Mouse (Mus musculus): Measurements from ENCODE around the gene Hist1h4n. TPM values are rescaled to one million over a fixed set of nuclear protein-coding genes. Genes with fewer than 3 reads are reported as not detected.
"Not testable (repeated sequence)": the region's sequence is repeated elsewhere in the genome, so short reads cannot be mapped to it uniquely, and the experiment has no call there.

The Hist1h4n gene
- polyA plus RNA-seq (2016; fragmentation: Nextera tagmentation; extraction: Ambion mirVana), result 11.5 and 17.5 TPM in 2 replicates

- H3K36me3 ChIP-seq; H3K27ac ChIP-seq (replicated peaks); H3K9me3 ChIP-seq; H3K27me3 ChIP-seq; H3K9ac ChIP-seq (replicated peaks); H3K4me1 ChIP-seq: not testable (repeated sequence)
- under 1% methylated on average over 28 of the region's 58 CpGs for WGBS
- Histone ChIP-seq H3K4me3 (peak within 1 kb of the TSS; percentile 21; the same call in 1 of the 2 replicates), H3K4me2 (replicated peaks) (peak within 1 kb of the TSS; percentile 42)
- ATAC-seq (ENCODE audit: low FRiP score, low read depth), result peak; percentile 84
These were observed at the start of gene Hist1h4n for GRCm38 (mm10) chr13:21831418-21832394. TSS of gene Hist1h4n (minus strand) at chr13:21832196.

GRCm38 (mm10) chr13:21880735-21881134 is 48.7 kb upstream of the Hist1h4n start:
- Histone ChIP-seq H3K4me3 (no peak overlapping the region), H3K4me2 (replicated peaks) (no peak overlapping the region), H3K27me3 (no peaks in the 10 kb centered on the region), H3K36me3 (no peaks in the 10 kb centered on the region), H3K27ac (replicated peaks) (no peak overlapping the region), H3K9me3 (no peaks in the 10 kb centered on the region), H3K4me1 (no peaks in the 10 kb centered on the region), H3K9ac (replicated peaks) (no peak overlapping the region)
- WGBS, result 87% methylated on average over 6 of the region's 6 CpGs
- ATAC-seq (ENCODE audit: low FRiP score, low read depth), result no peak

GRCm38 (mm10) chr13:21865503-21865902 is 33.5 kb upstream of the Hist1h4n start:
- not testable (repeated sequence) for H3K4me1 ChIP-seq; H3K9ac ChIP-seq (replicated peaks); H3K4me3 ChIP-seq; H3K27me3 ChIP-seq; ATAC-seq (ENCODE audit: low FRiP score, low read depth); H3K4me2 ChIP-seq (replicated peaks); H3K36me3 ChIP-seq; H3K9me3 ChIP-seq; H3K27ac ChIP-seq (replicated peaks)
- WGBS, result 79% methylated on average over 3 of the region's 3 CpGs

GRCm38 (mm10) chr13:21861608-21862007 is 29.6 kb upstream of the Hist1h4n start:
- Histone ChIP-seq H3K4me1 (peaks cover 2% of the 10 kb centered on the region; the same call in 1 of the 2 replicates), H3K27me3 (no peaks in the 10 kb centered on the region), H3K36me3 (no peaks in the 10 kb centered on the region), H3K4me2 (replicated peaks) (no peak overlapping the region), H3K4me3 (no peak overlapping the region), H3K27ac (replicated peaks) (no peak overlapping the region), H3K9me3 (no peaks in the 10 kb centered on the region), H3K9ac (replicated peaks) (no peak overlapping the region)
- ATAC-seq (ENCODE audit: low FRiP score, low read depth), result peak; percentile 52; the same call in 1 of the 2 replicates
- WGBS, result 13% methylated on average over 5 of the region's 5 CpGs

GRCm38 (mm10) chr13:21855698-21856162 is 23.7 kb upstream of the Hist1h4n start:
- Histone ChIP-seq H3K9ac (replicated peaks) (peak overlapping the region; percentile 41; the same call in 1 of the 2 replicates), H3K9me3 (no peaks in the 10 kb centered on the region), H3K27me3 (no peaks in the 10 kb centered on the region; the same call in 1 of the 2 replicates), H3K36me3 (no peaks in the 10 kb centered on the region), H3K4me2 (replicated peaks) (peak overlapping the region; percentile 44), H3K27ac (replicated peaks) (no peak overlapping the region), H3K4me1 (no peaks in the 10 kb centered on the region), H3K4me3 (peak overlapping the region; percentile 43)
- no peak for ATAC-seq (ENCODE audit: low FRiP score, low read depth)
- WGBS, result under 1% methylated on average over 15 of the region's 15 CpGs

- Histone ChIP-seq H3K9me3 (no peaks in the 10 kb centered on the region), H3K27ac (replicated peaks) (no peak overlapping the region), H3K9ac (replicated peaks) (0 out of 2 replicates have a peak overlapping the region, but pooled peaks have one; percentile 41), H3K4me1 (no peaks in the 10 kb centered on the region), H3K27me3 (no peaks in the 10 kb centered on the region; the same call in 1 of the 2 replicates), H3K4me3 (peak overlapping the region; percentile 43), H3K4me2 (replicated peaks) (peak overlapping the region; percentile 44), H3K36me3 (no peaks in the 10 kb centered on the region)
- ATAC-seq (ENCODE audit: low FRiP score, low read depth), result peak; percentile 38; the same call in 1 of the 2 replicates
- WGBS, result under 1% methylated on average over 11 of the region's 11 CpGs
These were observed 23.1 kb upstream of the Hist1h4n start for GRCm38 (mm10) chr13:21855146-21855545.

GRCm38 (mm10) chr13:21852215-21852945 is 20.4 kb upstream of the Hist1h4n start:
- Histone ChIP-seq H3K27ac (replicated peaks) (no peak overlapping the region), H3K27me3 (no peaks in the 10 kb centered on the region; the same call in 1 of the 2 replicates), H3K4me2 (replicated peaks) (no peak overlapping the region), H3K36me3 (no peaks in the 10 kb centered on the region), H3K4me1 (no peaks in the 10 kb centered on the region), H3K9me3 (no peaks in the 10 kb centered on the region), H3K4me3 (no peak overlapping the region), H3K9ac (replicated peaks) (no peak overlapping the region)
- WGBS, result 76% methylated on average over 3 of the region's 3 CpGs
- ATAC-seq (ENCODE audit: low FRiP score, low read depth), result no peak

- 19% methylated on average over 1 of the region's 1 CpGs for whole genome bisulfite sequencing
- H3K4me1 ChIP-seq; H3K4me3 ChIP-seq; H3K27me3 ChIP-seq; H3K27ac ChIP-seq (replicated peaks); H3K9ac ChIP-seq (replicated peaks); H3K4me2 ChIP-seq (replicated peaks); H3K36me3 ChIP-seq; H3K9me3 ChIP-seq; ATAC-seq (ENCODE audit: low FRiP score, low read depth): not testable (repeated sequence)
These were observed 18.7 kb upstream of the Hist1h4n start for GRCm38 (mm10) chr13:21850696-21851095.

- Histone ChIP-seq H3K27ac (replicated peaks) (no peak overlapping the region), H3K4me3 (no peak overlapping the region), H3K9me3 (no peaks in the 10 kb centered on the region), H3K36me3 (no peaks in the 10 kb centered on the region), H3K4me1 (no peaks in the 10 kb centered on the region), H3K9ac (replicated peaks) (no peak overlapping the region), H3K4me2 (replicated peaks) (no peak overlapping the region), H3K27me3 (no peaks in the 10 kb centered on the region)
- WGBS, result 18% methylated on average over 8 of the region's 8 CpGs
- no peak for ATAC-seq (ENCODE audit: low FRiP score, low read depth)
These were observed 15.9 kb upstream of the Hist1h4n start for GRCm38 (mm10) chr13:21847883-21848282.

GRCm38 (mm10) chr13:21846356-21846755 is 14.4 kb upstream of the Hist1h4n start:
- not testable (repeated sequence) for H3K9me3 ChIP-seq; H3K27me3 ChIP-seq; H3K36me3 ChIP-seq; H3K9ac ChIP-seq (replicated peaks); ATAC-seq (ENCODE audit: low FRiP score, low read depth); H3K4me3 ChIP-seq; H3K27ac ChIP-seq (replicated peaks); H3K4me1 ChIP-seq; H3K4me2 ChIP-seq (replicated peaks)

GRCm38 (mm10) chr13:21840508-21840907 is 8.5 kb upstream of the Hist1h4n start:
- not testable (repeated sequence) for H3K9me3 ChIP-seq; H3K36me3 ChIP-seq; H3K9ac ChIP-seq (replicated peaks); H3K4me3 ChIP-seq; H3K27me3 ChIP-seq; H3K4me2 ChIP-seq (replicated peaks); H3K27ac ChIP-seq (replicated peaks); H3K4me1 ChIP-seq
- peak; percentile 65; the same call in 1 of the 2 replicates for ATAC-seq (ENCODE audit: low FRiP score, low read depth)
- no CpG with 5 or more reads among the region's 4 CpGs for WGBS

- not testable (repeated sequence) for H3K9ac ChIP-seq (replicated peaks); H3K27me3 ChIP-seq; H3K4me1 ChIP-seq; H3K36me3 ChIP-seq; H3K4me3 ChIP-seq; H3K9me3 ChIP-seq; H3K27ac ChIP-seq (replicated peaks); H3K4me2 ChIP-seq (replicated peaks)
- WGBS, result no CpG with 5 or more reads among the region's 24 CpGs
- peak; percentile 96 for ATAC-seq (ENCODE audit: low FRiP score, low read depth)
These were observed 1.5 kb upstream of the Hist1h4n start, which contains the start of the genes Hist1h2ap and Hist1h2br for GRCm38 (mm10) chr13:21833461-21833860. TSS of gene Hist1h2ap (minus strand) at chr13:21833507. TSS of gene Hist1h2br (plus strand) at chr13:21833743.

Measured in midbrain, embryonic 12.5 days (tissue).